Comparison of ENCODE assay signal across 8 mouse cellular contexts in genomic region chr12:100280972-100281794, GRCm38 (mm10).
A peak's percentile ranks its signal among the peaks of the same experiment; 100 is the strongest.
DNase-seq lines count a peak whose midpoint lies in the region; ATAC-seq lines count a peak whose summit lies in the region.

No protein-coding gene starts in this region.

- H3K4me2 ChIP-seq in forebrain, embryonic 13.5 days = no peak overlapping the region
- H3K4me2 ChIP-seq in forebrain, embryonic 11.5 days (ENCODE audit: low read depth, low read length, severe bottlenecking) = no peak overlapping the region
- H3K4me2 ChIP-seq in heart, embryonic 11.5 days = no peak overlapping the region
- no peak overlapping the region for H3K4me2 ChIP-seq in kidney, embryonic 14.5 days (replicated peaks; ENCODE audit: low read depth, low read length)

- no peak overlapping the region for H3K4me3 ChIP-seq in forebrain, embryonic 13.5 days
- H3K4me3 ChIP-seq in forebrain, embryonic 11.5 days (ENCODE audit: low read depth, low read length) = no peak overlapping the region
- no peak overlapping the region for H3K4me3 ChIP-seq in heart, embryonic 11.5 days (ENCODE audit: low read depth, low read length)
- H3K4me3 ChIP-seq in kidney, embryonic 14.5 days (ENCODE audit: low read length) = no peak overlapping the region

- no peak for ATAC-seq in forebrain, embryonic 13.5 days
- ATAC-seq in forebrain, embryonic 11.5 days (replicated peaks; ENCODE audit: low FRiP score) = no peak
- ATAC-seq in heart, embryonic 11.5 days (replicated peaks; ENCODE audit: insufficient number of reproducible peaks, low FRiP score, low TSS enrichment) = peak; percentile 19; the same call in 1 of the 2 replicates
- 0 out of 2 replicates have a peak, but pooled peaks have one; percentile 32 for ATAC-seq in kidney, embryonic 14.5 days (ENCODE audit: low FRiP score, low TSS enrichment)

- H3K9ac ChIP-seq in forebrain, embryonic 13.5 days = no peak overlapping the region
- no peak overlapping the region for H3K9ac ChIP-seq in forebrain, embryonic 11.5 days (ENCODE audit: low read length)
- no peak overlapping the region for H3K9ac ChIP-seq in heart, embryonic 11.5 days (ENCODE audit: low read depth, low read length)
- H3K9ac ChIP-seq in kidney, embryonic 14.5 days (ENCODE audit: low read depth, low read length) = no peak overlapping the region

- no peaks in the 10 kb centered on the region for H3K27me3 ChIP-seq in forebrain, embryonic 13.5 days
- no peaks in the 10 kb centered on the region for H3K27me3 ChIP-seq in forebrain, embryonic 11.5 days (ENCODE audit: control insufficient read depth, insufficient read depth, low read length)
- H3K27me3 ChIP-seq in heart, embryonic 11.5 days (ENCODE audit: control insufficient read depth, insufficient read depth, low read length) = no peaks in the 10 kb centered on the region
- H3K27me3 ChIP-seq in kidney, embryonic 14.5 days (ENCODE audit: control insufficient read depth, insufficient read depth, low read length) = no peaks in the 10 kb centered on the region

- peak overlapping the region; percentile 74; the same call in 1 of the 2 replicates for H3K27ac ChIP-seq in forebrain, embryonic 13.5 days
- no peak overlapping the region for H3K27ac ChIP-seq in forebrain, embryonic 11.5 days (ENCODE audit: low read depth, low read length)
- peak overlapping the region; percentile 64 for H3K27ac ChIP-seq in heart, embryonic 11.5 days (ENCODE audit: low read depth, low read length)
- H3K27ac ChIP-seq in kidney, embryonic 14.5 days (ENCODE audit: low read depth, low read length) = no peak overlapping the region

- H3K36me3 ChIP-seq in forebrain, embryonic 13.5 days (ENCODE audit: poor library complexity, severe bottlenecking) = no peaks in the 10 kb centered on the region
- no peaks in the 10 kb centered on the region for H3K36me3 ChIP-seq in forebrain, embryonic 11.5 days (ENCODE audit: control insufficient read depth, insufficient read depth, low read length)
- no peaks in the 10 kb centered on the region for H3K36me3 ChIP-seq in heart, embryonic 11.5 days (ENCODE audit: control insufficient read depth, insufficient read depth, low read length)
- no peaks in the 10 kb centered on the region for H3K36me3 ChIP-seq in kidney, embryonic 14.5 days (ENCODE audit: control insufficient read depth, insufficient read depth, low read length)

- DNase-seq in forebrain, embryonic 11.5 days (ENCODE audit: low spot score) = no peak
- peak; percentile 40 for DNase-seq in lung, postnatal 14 days
- DNase-seq in left cerebral cortex, adult 18-20 months (ENCODE audit: low spot score in 2 of 2) = no peak
- DNase-seq in urinary bladder, postnatal 10 days (ENCODE audit: low spot score) = no peak
- DNase-seq in c-Kit-positive CD71-positive TER-119-positive erythroid progenitor cells, embryonic 14.5 days (ENCODE audit: low spot score) = no peak

- peaks cover 46% of the 10 kb centered on the region for H3K4me1 ChIP-seq in forebrain, embryonic 13.5 days
- H3K4me1 ChIP-seq in forebrain, embryonic 11.5 days (replicated peaks; ENCODE audit: control insufficient read depth, insufficient read depth, low read length) = peaks cover 12% of the 10 kb centered on the region
- H3K4me1 ChIP-seq in heart, embryonic 11.5 days (ENCODE audit: control insufficient read depth, insufficient read depth, low read length) = peaks cover 19% of the 10 kb centered on the region
- H3K4me1 ChIP-seq in kidney, embryonic 14.5 days (ENCODE audit: control insufficient read depth, insufficient read depth, low read length) = 0 out of 2 replicates have a peak, but pooled peaks cover 3% of the 10 kb centered on the region

- H3K9me3 ChIP-seq in forebrain, embryonic 13.5 days (replicated peaks) = no peaks in the 10 kb centered on the region
- H3K9me3 ChIP-seq in forebrain, embryonic 11.5 days (ENCODE audit: control insufficient read depth, low read length) = no peaks in the 10 kb centered on the region
- no peaks in the 10 kb centered on the region for H3K9me3 ChIP-seq in heart, embryonic 11.5 days (replicated peaks; ENCODE audit: control insufficient read depth, low read length)
- H3K9me3 ChIP-seq in kidney, embryonic 14.5 days (ENCODE audit: control insufficient read depth, low read length) = no peaks in the 10 kb centered on the region

- WGBS in forebrain, embryonic 13.5 days = 85% methylated on average over 4 of the region's 4 CpGs
- 89% methylated on average over 4 of the region's 4 CpGs for WGBS in forebrain, embryonic 11.5 days
- 71% methylated on average over 4 of the region's 4 CpGs for WGBS in heart, embryonic 11.5 days (ENCODE audit: insufficient replicate concordance)
- WGBS in kidney, embryonic 14.5 days = 64% methylated on average over 4 of the region's 4 CpGs

Comparison
In these comparisons a context has a peak if more than half of its experiments do, and no peak if none do; other contexts are left out.
1. H3K27ac ChIP-seq: peak in forebrain, embryonic 13.5 days (single experiment) and heart, embryonic 11.5 days (single experiment); none in forebrain, embryonic 11.5 days (single experiment) and kidney, embryonic 14.5 days (single experiment).
2. ATAC-seq: peak in heart, embryonic 11.5 days (single experiment) and kidney, embryonic 14.5 days (single experiment); none in forebrain, embryonic 13.5 days (single experiment) and forebrain, embryonic 11.5 days (single experiment).